ENCODE assay signal across 23 mouse cellular contexts in genomic region chr2:120090979-120091378, GRCm38 (mm10).
"Had no signal": no experiment of that assay in that cellular context is flagged by ENCODE, and none has a peak within 500 bp of the region (broad histone marks: within the 10 kb centered on the region; RNA-seq: fewer than 3 reads in every experiment).

No protein-coding gene starts in this region.

- H3K27ac ChIP-seq: kidney, postnatal 0 days; left cerebral cortex, adult 2 months; limb, embryonic 12.5 days; limb, embryonic 15.5 days; liver, embryonic 14.5 days; macrophage; midbrain, embryonic 12.5 days; midbrain, embryonic 15.5 days; neural tube, embryonic 12.5 days; neural tube, embryonic 15.5 days; stomach, postnatal 0 days had no signal

- H3K27me3 ChIP-seq: limb, embryonic 12.5 days; limb, embryonic 15.5 days; midbrain, embryonic 12.5 days; midbrain, embryonic 15.5 days; neural tube, embryonic 12.5 days; neural tube, embryonic 15.5 days had no signal

- ATAC-seq: liver, postnatal 0 days; lung, postnatal 0 days; midbrain, embryonic 15.5 days had no signal

- H3K9me3 ChIP-seq: limb, embryonic 12.5 days; limb, embryonic 15.5 days; midbrain, embryonic 12.5 days; midbrain, embryonic 15.5 days; neural tube, embryonic 12.5 days; neural tube, embryonic 15.5 days had no signal

- H3K4me2 ChIP-seq: limb, embryonic 12.5 days; limb, embryonic 15.5 days; liver, embryonic 11.5 days; lung, embryonic 14.5 days; midbrain, embryonic 12.5 days; midbrain, embryonic 15.5 days; neural tube, embryonic 12.5 days; neural tube, embryonic 15.5 days had no signal

- H3K4me1 ChIP-seq: limb, embryonic 12.5 days; midbrain, embryonic 12.5 days; midbrain, embryonic 15.5 days; neural tube, embryonic 12.5 days had no signal

- DNase-seq: kidney, postnatal 25 days; layer of hippocampus, postnatal 36 days; liver, postnatal 0 days; lung, embryonic 14.5 days; right cerebral cortex, adult 18-20 months; right cerebral cortex, postnatal 14 days; right cerebral cortex, postnatal 4 days; thymus, adult 2 months; thymus, postnatal 14 days; thymus, postnatal 4 days had no signal

- H3K9ac ChIP-seq: limb, embryonic 12.5 days; limb, embryonic 15.5 days; liver, embryonic 14.5 days; liver, postnatal 0 days; lung, embryonic 14.5 days; midbrain, embryonic 12.5 days; midbrain, embryonic 15.5 days; neural tube, embryonic 12.5 days; neural tube, embryonic 15.5 days had no signal

- H3K36me3 ChIP-seq: limb, embryonic 12.5 days; limb, embryonic 15.5 days; midbrain, embryonic 12.5 days; midbrain, embryonic 15.5 days; neural tube, embryonic 12.5 days; neural tube, embryonic 15.5 days had no signal

- H3K4me3 ChIP-seq: left cerebral cortex, adult 2 months; limb, embryonic 12.5 days; limb, embryonic 15.5 days; midbrain, embryonic 12.5 days; midbrain, embryonic 15.5 days; neural tube, embryonic 12.5 days; neural tube, embryonic 15.5 days had no signal
